Mouse (Mus musculus) intestine, embryonic 15.5 days (tissue): ENCODE data around the gene Psd. TPM values are rescaled to one million over a fixed set of nuclear protein-coding genes. Genes with fewer than 3 reads are reported as not detected.

Experiments used
- ATAC-seq: fragments of 200-750 bp; cut with Nextera tagmentation; 2 replicates; pipeline ENCODE4 v1.8.0; 2017; ENCODE audit warnings: moderate TSS enrichment, moderate library complexity
- H3K27ac ChIP-seq: fragments of 300-500 bp; sonication (generic); 2 replicates; pipeline ENCODE4 v1.5.1; 2015; ENCODE audit warnings: mild to moderate bottlenecking, inconsistent platforms
- H3K27me3 ChIP-seq: fragments of 300-500 bp; sonication (generic); replicated peaks from 2 replicates; pipeline ENCODE4 v1.6.1; 2015; ENCODE audit warnings: inconsistent platforms
- H3K36me3 ChIP-seq: fragments of 300-500 bp; sonication (generic); 2 replicates; pipeline ENCODE4 v1.6.1; 2015; ENCODE audit warnings: inconsistent platforms
- H3K4me1 ChIP-seq: fragments of 300-500 bp; sonication (generic); replicated peaks from 2 replicates; pipeline ENCODE4 v1.6.1; 2015; ENCODE audit warnings: inconsistent platforms
- H3K4me2 ChIP-seq: fragments of 300-500 bp; sonication (generic); replicated peaks from 2 replicates; pipeline ENCODE4 v1.6.1; 2015; ENCODE audit warnings: mild to moderate bottlenecking, inconsistent platforms
- H3K4me3 ChIP-seq: fragments of 300-500 bp; sonication (generic); replicated peaks from 2 replicates; pipeline ENCODE4 v1.5.1; 2015; ENCODE audit warnings: inconsistent platforms
- H3K9ac ChIP-seq: fragments of 300-500 bp; sonication (generic); 2 replicates; pipeline ENCODE4 v1.6.1; 2015; ENCODE audit warnings: inconsistent platforms
- H3K9me3 ChIP-seq: fragments of 300-500 bp; sonication (generic); 2 replicates; pipeline ENCODE4 v1.6.1; 2016; ENCODE audit warnings: inconsistent platforms
- WGBS: fragments of 180-500 bp; shearing (Covaris S2); methylation state at CpG from one replicate; pipeline ENCODE4 v1.1.7; 2015; 5-methylcytosine and 5-hydroxymethylcytosine counted together
- polyA plus RNA-seq: library from polyadenylated mRNA; unstranded; fragments of >200 nt; fragmentation: Nextera tagmentation; extraction: Ambion mirVana; gene quantifications from 2 replicates; pipeline ENCODE4 v1.2.1, GENCODE M21; 2015

Gene Psd
- polyA plus RNA-seq, 1 experiment from 2014 or later, result 36.2 TPM

DNA sequence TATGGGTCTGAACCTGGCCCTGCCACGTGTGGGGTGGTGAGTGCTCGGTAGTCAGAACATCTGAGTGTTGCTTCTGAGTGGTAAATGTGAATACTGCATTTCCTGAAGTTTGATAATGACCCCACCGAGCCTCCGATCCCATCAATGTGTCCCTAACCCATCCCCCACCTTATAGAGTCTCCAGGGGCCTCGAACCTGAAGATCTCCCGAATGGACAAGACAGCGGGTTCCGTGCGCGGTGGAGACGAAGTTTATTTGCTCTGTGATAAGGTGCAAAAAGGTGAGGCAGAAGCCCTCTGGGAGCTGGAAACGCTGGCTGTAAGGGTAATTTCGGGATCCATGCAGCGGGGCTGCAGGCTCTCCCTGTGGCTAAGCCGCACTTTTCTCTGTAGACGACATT lies 19.2 kb downstream of the Psd start:
- H3K36me3 ChIP-seq, result peaks cover 12% of the 10 kb centered on the region
- WGBS, result 82% methylated on average over 16 of the region's 16 CpGs
- ATAC-seq, result no peak

DNA sequence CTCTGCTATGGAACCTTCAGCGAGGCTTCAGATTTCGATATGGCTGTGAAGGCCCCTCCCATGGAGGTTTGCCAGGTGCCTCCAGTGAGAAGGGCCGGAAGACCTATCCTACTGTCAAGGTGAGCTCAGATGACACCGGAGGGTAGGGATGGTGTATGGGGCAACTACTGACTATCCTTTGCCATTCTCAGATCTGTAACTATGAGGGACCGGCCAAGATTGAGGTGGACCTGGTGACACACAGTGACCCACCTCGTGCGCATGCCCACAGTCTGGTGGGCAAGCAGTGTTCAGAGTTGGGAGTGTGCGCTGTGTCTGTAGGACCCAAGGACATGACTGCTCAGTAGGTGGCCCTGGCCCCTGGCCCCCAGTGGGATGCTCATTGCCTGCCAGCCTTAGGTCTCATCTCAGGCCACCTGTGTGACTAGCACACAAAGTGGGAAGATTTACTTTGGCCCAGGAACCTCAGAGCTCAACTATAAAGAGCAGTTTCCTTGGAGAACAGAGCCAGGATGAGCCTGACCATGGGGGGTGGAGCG lies 20.1 kb downstream of the Psd start:
- ATAC-seq, result no peak
- Histone ChIP-seq H3K4me2 (no peak overlapping the region), H3K9ac (no peak overlapping the region), H3K27ac (no peak overlapping the region), H3K9me3 (no peaks in the 10 kb centered on the region), H3K4me1 (peaks cover 24% of the 10 kb centered on the region), H3K36me3 (peaks cover 5% of the 10 kb centered on the region; the same call in 1 of the 2 replicates), H3K27me3 (no peaks in the 10 kb centered on the region), H3K4me3 (no peak overlapping the region)
- 98% methylated on average over 9 of the region's 9 CpGs for WGBS

More for the DNA sequence above, 19.2 kb downstream of the Psd start:
- Histone ChIP-seq H3K4me2 (no peak overlapping the region), H3K9ac (no peak overlapping the region), H3K4me3 (no peak overlapping the region), H3K27me3 (no peaks in the 10 kb centered on the region), H3K4me1 (peaks cover 24% of the 10 kb centered on the region), H3K9me3 (no peaks in the 10 kb centered on the region), H3K27ac (no peak overlapping the region)

DNA sequence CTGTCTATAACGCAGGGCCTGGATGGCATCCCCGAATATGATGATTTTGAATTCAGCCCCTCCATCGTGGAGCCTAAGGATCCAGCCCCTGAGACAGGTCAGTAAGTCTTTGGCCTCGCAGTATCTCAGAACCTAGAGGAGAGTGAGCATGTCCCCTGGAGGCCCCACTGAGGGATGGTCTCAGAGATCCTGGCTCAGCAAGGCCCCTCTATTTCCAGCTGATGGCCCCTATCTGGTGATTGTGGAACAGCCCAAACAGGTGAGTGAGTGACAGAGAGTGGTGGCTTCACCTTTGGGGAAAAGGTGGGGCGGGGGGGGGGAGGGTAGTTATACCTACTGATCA lies 20.7 kb downstream of the Psd start:
- peak overlapping the region; percentile 98 for H3K4me2 ChIP-seq
- ATAC-seq, result no peak
- WGBS, result 53% methylated on average over 5 of the region's 5 CpGs
- peaks cover 24% of the 10 kb centered on the region for H3K4me1 ChIP-seq
- peak overlapping the region; percentile 71 for H3K9ac ChIP-seq
- H3K4me3 ChIP-seq, result peak overlapping the region; percentile 68
- peaks cover 4% of the 10 kb centered on the region; the same call in 1 of the 2 replicates for H3K36me3 ChIP-seq
- H3K27me3 ChIP-seq, result no peaks in the 10 kb centered on the region
- H3K9me3 ChIP-seq, result no peaks in the 10 kb centered on the region
- H3K27ac ChIP-seq, result peak overlapping the region; percentile 41; the same call in 1 of the 2 replicates

DNA sequence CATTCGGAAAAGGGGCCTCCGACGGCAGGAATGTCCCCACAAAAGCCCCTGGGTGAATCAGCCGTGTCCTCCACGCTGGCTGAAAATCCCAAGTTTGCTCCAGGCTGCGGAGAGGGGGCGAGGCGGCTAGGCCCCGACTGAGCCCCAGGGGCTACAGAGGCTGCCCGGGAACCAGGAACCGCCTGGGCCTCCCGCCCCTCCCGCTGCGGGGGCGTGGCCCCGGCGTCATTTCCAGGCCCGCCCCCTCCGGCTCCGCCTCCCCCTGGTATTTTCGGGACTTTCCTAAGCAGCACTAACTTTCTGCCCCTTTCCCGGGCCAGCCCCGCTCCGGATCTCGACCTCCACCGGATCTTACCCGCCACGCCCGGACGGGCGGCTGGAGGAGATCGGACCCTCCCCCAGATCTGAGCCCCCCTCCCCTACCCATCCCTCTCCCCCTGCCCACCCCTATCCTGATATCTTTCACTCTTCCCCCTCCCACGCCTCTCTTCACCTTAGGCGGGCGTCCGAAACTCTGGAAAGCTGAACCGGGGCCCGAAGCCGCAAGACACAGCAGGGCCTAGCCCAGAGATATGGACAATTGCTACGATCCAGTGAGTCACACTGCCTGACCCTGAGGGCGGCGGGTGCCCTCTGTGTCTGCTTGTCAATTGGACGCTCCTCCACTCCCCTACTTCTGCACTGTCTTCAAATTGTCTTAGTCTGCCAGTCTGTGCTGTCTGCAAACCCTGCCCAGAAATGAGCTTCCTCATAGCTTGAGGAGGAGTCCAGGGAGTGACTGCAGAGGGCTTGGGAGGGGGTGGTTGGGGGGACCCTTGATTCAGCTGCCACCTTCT lies 21.3 kb downstream of the Psd start:
- WGBS, result 2% methylated on average over 39 of the region's 43 CpGs
- ATAC-seq, result peak; percentile 82

DNA sequence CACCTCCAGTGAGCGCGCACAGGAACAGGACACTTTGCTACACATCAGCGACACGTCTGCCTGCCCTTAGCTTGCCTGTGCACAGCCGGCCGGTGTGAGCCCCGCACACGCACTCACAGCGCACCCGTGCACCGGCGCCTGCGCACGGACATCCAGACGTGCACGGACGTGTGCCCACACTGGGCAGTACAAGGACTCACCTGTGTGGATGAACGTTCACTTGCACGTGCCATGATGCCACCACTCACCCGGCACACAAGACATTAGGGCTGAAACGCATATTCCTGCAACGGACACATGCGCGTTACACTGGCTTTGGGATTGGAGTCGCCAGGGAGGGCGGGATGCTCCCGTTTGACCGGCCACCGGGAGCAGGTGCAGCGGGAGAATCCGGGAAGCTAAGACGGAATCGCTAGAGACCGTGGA lies 22.0 kb downstream of the Psd start:
- peak; percentile 64 for ATAC-seq
- H3K4me2 ChIP-seq, result peak overlapping the region; percentile 98
- H3K9ac ChIP-seq, result peak overlapping the region; percentile 71
- H3K27ac ChIP-seq, result peak overlapping the region; percentile 83
- no peaks in the 10 kb centered on the region for H3K9me3 ChIP-seq
- WGBS, result 0% methylated on average over 34 of the region's 34 CpGs
- H3K4me3 ChIP-seq, result peak overlapping the region; percentile 68
- peaks cover 24% of the 10 kb centered on the region for H3K4me1 ChIP-seq
- peaks cover 4% of the 10 kb centered on the region; the same call in 1 of the 2 replicates for H3K36me3 ChIP-seq
- no peaks in the 10 kb centered on the region for H3K27me3 ChIP-seq

More for the DNA sequence above, 21.3 kb downstream of the Psd start:
- peak overlapping the region; percentile 68 for H3K4me3 ChIP-seq
- peaks cover 4% of the 10 kb centered on the region; the same call in 1 of the 2 replicates for H3K36me3 ChIP-seq
- peak overlapping the region; percentile 71 for H3K9ac ChIP-seq
- peak overlapping the region; percentile 83 for H3K27ac ChIP-seq
- H3K4me1 ChIP-seq, result peaks cover 24% of the 10 kb centered on the region
- H3K4me2 ChIP-seq, result peak overlapping the region; percentile 98
- no peaks in the 10 kb centered on the region for H3K27me3 ChIP-seq
- no peaks in the 10 kb centered on the region for H3K9me3 ChIP-seq

DNA sequence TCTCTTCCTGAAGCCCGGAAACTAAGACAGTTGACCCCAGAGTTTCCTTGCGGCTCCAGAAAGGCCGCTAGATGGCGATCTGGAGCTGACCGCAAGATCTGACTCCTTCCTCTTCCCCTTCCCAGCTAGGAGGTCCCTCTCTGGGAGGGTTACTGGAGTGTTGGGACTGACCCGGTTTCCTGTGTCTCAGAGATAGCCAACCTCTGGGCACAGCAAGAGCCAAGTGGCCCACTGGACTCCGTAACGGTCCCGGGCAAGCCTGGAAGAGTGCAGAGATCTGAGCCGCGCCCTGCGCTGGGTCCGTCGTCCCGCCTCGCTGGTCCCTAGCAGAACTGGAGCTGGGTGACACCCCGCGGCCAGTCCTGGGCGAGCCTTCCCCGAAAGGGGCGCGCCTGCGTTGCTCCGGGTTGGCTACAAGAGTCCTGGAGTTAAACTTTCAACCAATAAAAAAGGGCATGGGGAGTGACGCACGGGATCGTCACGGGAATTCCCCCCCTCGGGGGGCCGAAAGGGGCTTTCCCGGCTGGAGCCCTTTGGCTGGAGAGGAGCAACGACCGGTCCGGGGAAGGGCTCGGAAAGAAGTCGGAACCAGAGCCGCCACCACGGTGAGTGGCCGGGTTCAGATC lies 22.6 kb downstream of the Psd start, which contains the start of gene Nfkb2:
Nfkb2 (plus strand) TSS at position 105 of the 626 bp plus-strand sequence.
- 0% methylated on average over 39 of the region's 39 CpGs for WGBS
- peak within 1 kb of the TSS; percentile 98 for H3K4me2 ChIP-seq
- peaks cover 4% of the 10 kb centered on the region; the same call in 1 of the 2 replicates for H3K36me3 ChIP-seq
- peak within 1 kb of the TSS; percentile 68 for H3K4me3 ChIP-seq
- peaks cover 24% of the 10 kb centered on the region for H3K4me1 ChIP-seq
- H3K27me3 ChIP-seq, result no peaks in the 10 kb centered on the region
- H3K27ac ChIP-seq, result peak within 1 kb of the TSS; percentile 83
- peak within 1 kb of the TSS; percentile 71 for H3K9ac ChIP-seq
- ATAC-seq, result peak; percentile 92
- no peaks in the 10 kb centered on the region for H3K9me3 ChIP-seq

DNA sequence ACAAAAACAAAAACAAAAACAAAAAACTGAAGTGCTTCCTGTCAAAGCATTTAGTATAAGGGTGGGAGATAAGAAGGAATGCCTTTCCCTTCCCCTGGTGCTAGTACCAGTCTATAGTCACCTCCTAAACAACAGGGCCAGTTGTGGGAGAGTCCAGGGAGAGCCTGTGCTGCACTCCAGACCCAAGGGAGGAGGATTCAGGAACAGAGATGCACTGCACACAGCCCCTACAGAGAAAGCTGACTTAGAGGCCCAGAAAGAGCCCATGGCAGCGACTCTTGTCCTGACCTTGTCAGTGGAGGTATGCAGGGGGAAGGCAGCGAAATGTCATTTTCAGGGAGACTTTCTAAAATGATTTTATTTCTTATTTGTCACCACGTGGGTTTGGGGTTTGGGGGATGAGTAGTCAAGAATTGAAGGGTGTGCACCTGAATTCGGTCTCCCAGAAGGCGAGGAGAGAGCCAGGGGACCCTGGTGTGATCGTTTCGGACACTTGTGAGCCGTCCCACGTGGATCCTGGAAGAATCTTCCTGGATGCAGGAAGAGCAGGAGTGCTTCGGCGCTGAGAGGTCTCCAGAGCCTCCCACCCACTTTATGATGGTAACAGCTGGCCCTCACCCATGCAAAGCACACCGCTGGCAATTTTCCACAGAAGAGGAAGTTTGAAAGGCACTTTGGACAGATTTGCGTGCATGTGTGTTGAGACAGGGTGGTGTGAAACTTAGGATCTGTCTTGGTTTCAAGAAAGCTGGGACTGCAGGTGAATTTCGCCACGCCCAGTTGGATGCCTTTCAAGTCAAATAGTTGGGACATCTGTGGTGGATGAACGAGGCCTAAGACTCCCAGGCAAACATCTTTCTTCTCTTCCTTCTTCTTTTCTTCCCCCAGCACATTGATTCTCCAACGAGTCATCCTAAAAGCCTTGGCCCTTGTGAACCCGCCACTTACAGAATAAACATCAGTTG lies 23.4 kb downstream of the Psd start:
- peak overlapping the region; percentile 98 for H3K4me2 ChIP-seq
- H3K36me3 ChIP-seq, result peaks cover 4% of the 10 kb centered on the region; the same call in 1 of the 2 replicates
- 52% methylated on average over 18 of the region's 18 CpGs for WGBS
- ATAC-seq, result no peak
- H3K27me3 ChIP-seq, result no peaks in the 10 kb centered on the region
- peak overlapping the region; percentile 68 for H3K4me3 ChIP-seq
- peaks cover 19% of the 10 kb centered on the region for H3K4me1 ChIP-seq
- no peaks in the 10 kb centered on the region for H3K9me3 ChIP-seq
- H3K9ac ChIP-seq, result no peak overlapping the region
- peak overlapping the region; percentile 83; the same call in 1 of the 2 replicates for H3K27ac ChIP-seq

DNA sequence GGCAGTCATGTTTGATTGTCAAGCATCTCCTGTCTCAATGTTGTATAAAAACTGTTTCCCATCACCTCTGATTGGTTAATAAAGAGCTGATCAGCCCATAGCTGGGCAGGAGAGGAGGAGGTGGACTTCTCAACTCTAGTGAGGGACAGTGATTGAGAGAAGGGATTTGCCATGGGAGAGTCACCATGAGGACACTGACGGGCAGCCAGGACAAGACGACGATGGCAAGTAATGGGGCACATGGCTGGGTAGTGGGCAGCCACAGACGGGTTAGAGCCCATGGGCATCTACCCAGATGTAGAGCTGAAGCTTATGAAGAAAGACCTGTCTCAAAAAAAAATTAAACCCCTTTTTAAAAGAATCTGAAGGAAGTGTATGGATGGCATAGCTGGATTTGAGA lies 24.4 kb downstream of the Psd start:
- Histone ChIP-seq H3K27me3 (no peaks in the 10 kb centered on the region), H3K9ac (no peak overlapping the region), H3K4me1 (peaks cover 17% of the 10 kb centered on the region), H3K36me3 (peaks cover 2% of the 10 kb centered on the region; the same call in 1 of the 2 replicates), H3K4me3 (no peak overlapping the region), H3K4me2 (no peak overlapping the region), H3K27ac (no peak overlapping the region), H3K9me3 (no peaks in the 10 kb centered on the region)
- 91% methylated on average over 4 of the region's 4 CpGs for WGBS
- no peak for ATAC-seq

DNA sequence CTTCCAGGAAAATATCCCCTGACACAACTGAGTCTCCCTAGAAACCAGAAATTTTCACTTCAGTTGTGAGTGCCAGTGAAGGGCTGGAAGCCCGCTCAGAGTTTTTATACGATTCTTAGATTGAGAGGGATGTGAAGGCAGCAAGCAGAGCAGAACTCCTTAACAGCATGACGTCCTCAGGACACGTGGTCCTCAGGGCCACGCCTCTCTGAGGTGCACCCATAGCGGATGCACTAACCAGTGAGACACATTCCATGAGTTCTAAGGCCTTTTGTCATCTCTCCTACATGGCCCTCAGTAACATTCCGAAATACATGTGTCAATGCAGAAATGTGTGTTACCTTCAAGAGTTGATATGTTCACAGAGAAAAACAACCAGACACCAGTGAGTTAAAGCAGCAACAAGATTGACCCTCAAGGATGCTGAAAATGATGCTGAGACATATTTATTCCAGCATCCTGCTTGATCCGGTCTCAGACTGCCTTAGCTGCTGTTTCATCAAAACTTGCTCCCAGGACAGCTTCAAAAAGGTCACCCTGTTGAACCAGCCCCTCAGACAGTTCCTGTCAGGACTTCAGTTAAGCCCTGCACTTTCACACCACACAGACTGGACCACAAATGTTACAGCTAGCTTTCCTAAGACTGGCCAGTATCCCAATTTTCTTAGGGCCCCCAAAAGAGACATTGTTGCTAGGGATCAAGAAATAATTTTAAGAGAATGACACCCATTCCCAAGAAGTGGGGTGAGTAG lies 26.5 kb downstream of the Psd start:
- Histone ChIP-seq H3K27me3 (no peaks in the 10 kb centered on the region), H3K4me1 (peaks cover 10% of the 10 kb centered on the region; the same call in 1 of the 2 replicates), H3K9me3 (no peaks in the 10 kb centered on the region), H3K4me3 (no peak overlapping the region), H3K27ac (no peak overlapping the region), H3K9ac (no peak overlapping the region), H3K4me2 (no peak overlapping the region), H3K36me3 (no peaks in the 10 kb centered on the region)
- WGBS, result 36% methylated on average over 8 of the region's 8 CpGs
- ATAC-seq, result no peak

DNA sequence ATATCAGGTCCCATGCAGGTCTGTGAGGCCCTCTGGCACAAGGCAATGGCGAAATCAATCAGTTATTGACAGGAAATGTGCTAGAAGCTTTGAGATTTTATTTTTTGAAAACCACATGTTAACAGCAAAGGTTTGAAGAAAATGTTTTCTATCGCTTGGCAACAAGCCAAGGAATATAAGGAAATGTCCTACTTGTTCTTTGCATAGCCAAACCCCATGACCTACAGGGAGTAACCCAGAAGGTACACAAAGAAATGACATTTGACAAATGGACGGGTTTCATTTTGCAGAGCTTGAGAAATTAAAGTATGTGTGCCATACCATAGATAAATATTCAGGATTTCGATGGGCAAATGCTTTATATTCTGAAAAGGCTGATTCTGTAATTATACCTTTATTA lies 30.0 kb downstream of the Psd start:
- Histone ChIP-seq H3K9ac (no peak overlapping the region), H3K4me2 (no peak overlapping the region), H3K27ac (no peak overlapping the region), H3K9me3 (no peaks in the 10 kb centered on the region), H3K27me3 (no peaks in the 10 kb centered on the region), H3K4me1 (no peaks in the 10 kb centered on the region), H3K4me3 (no peak overlapping the region), H3K36me3 (no peaks in the 10 kb centered on the region)
- peak; percentile 56; the same call in 1 of the 2 replicates for ATAC-seq
- WGBS, result 56% methylated on average over 4 of the region's 4 CpGs

DNA sequence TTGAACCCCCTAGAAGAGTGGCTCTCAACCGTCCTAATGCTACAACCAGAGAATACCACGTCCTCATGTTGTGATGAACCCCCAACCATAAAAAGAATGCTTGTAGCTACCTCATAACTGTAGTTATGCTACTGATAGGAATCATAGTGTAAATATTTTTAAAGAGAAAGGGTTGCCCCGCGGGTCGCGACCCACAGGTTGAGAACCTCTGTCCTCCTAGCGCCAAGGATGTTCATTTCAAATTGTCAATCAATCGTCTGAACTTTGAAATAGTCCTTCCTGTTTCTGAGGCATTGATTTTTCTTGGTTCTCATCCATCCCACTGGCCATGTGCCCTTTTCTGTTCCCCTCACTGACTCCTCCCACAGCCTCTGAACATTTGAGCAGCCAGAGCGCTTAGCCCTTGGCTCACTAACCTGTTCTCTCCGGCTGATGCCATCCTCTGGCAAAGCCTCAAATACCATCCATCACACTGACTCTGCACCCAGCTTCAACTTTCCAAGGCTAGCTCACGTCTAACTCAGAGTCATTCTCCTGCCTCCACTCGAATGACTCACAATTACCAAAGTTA lies 36.3 kb downstream of the Psd start:
- 60% methylated on average over 12 of the region's 12 CpGs for WGBS

More for the DNA sequence above, 36.3 kb downstream of the Psd start:
- ATAC-seq, result no peak
- no peaks in the 10 kb centered on the region for H3K9me3 ChIP-seq
- H3K27ac ChIP-seq, result no peak overlapping the region
- H3K4me2 ChIP-seq, result no peak overlapping the region
- H3K4me3 ChIP-seq, result no peak overlapping the region
- no peaks in the 10 kb centered on the region for H3K27me3 ChIP-seq
- H3K9ac ChIP-seq, result no peak overlapping the region
- no peaks in the 10 kb centered on the region for H3K4me1 ChIP-seq
- H3K36me3 ChIP-seq, result peaks cover 11% of the 10 kb centered on the region; the same call in 1 of the 2 replicates
